Mouse (Mus musculus): ENCODE measurements around the gene Ctsh.
"Not testable (repeated sequence)": the region's sequence is repeated elsewhere in the genome, so short reads cannot be mapped to it uniquely, and the experiment has no call there.

The Ctsh gene

DNA sequence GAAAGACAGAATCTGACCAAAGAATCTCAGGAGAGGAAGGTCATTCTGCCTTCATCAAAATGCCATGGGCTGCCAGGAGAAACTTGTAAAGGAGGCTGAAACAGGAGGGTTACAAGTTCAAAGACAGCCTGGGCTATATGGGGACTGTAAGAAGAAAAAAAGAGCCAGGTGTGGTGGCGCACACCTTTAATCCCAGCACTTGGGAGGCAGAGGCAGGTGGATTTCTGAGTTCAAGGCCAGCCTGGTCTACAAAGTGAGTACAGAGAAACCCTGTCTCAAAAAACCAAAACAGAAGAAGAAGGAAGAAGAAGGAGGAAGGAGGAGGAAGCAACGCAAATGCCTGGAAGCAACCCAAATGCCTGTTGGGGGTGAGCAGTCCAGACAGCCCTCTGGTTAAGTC, at the start of gene Ctsh:
Gene Ctsh, plus strand, starts transcription at position 301 of the 400 bp plus-strand sequence.
- DNase-seq (ENCODE audit: low read depth, low spot score), result no peak

DNA sequence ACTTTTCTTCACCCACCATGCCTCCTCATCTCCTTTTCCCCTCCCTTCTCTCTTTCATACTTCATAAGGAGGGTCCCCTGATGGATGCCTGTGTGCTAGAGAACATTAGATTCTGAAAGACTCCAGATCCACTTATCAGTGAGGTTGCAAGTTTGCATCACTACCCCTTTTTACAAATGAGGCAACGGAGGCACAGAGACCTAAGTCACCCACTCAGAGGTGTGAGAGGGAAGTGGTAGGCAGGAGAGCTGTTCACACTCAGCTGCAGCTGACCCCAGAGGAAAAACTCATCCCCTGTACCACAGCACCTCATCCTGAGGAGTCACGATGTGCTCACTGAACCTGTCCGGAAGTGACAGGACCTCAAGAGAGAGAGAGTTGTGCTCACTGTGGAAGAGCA, 47.5 kb upstream of the Ctsh start:
- no peak for DNase-seq (ENCODE audit: low read depth, low spot score)

DNA sequence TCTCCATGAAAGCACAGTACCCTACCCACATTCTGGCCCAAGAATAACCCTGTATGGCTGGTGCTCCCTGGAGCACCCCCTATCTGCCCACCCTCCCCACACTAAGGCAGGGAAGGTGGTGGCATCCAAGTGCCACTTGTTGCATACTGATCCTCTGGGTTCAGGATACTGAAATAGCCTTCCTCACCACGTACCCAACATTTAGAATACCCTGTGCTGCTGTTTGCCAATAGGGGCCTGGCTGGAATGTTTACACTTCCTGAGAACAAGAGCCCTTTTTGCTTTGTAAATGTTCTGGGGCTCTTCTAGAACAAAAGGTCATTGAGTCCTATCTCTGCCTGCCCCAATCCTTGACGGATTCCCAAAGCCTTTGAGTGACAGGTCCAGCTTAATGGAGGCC, 46.9 kb upstream of the Ctsh start:
- DNase-seq (ENCODE audit: low read depth, low spot score), result no peak

- no peak for DNase-seq (ENCODE audit: low read depth, low spot score)
Observed at GRCm38 (mm10) chr9:90008138-90008537, 45.8 kb upstream of the Ctsh start.

- no peak for DNase-seq (ENCODE audit: low read depth, low spot score)
Observed at GRCm38 (mm10) chr9:90011849-90012248, 42.1 kb upstream of the Ctsh start.

DNA sequence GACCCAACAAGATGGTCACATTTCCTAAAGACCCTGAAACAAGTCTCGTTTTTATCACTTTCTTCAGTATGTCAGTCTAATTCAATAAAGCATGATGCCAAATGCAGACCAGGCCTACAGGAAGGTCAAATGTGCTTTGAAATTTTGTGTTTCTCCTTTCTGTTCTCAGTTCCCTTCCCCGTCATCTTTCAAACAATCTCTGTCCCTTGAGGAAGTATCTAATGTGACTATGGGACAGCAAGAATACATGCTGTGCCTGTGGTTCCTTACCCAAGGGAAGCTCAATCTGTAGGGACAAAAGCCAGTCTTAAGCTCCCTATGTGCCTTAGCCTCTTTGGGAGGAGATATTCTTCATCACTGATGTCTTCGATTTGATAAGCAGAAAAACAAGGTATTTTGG, 39.3 kb upstream of the Ctsh start:
- DNase-seq (ENCODE audit: low read depth, low spot score), result no peak

DNA sequence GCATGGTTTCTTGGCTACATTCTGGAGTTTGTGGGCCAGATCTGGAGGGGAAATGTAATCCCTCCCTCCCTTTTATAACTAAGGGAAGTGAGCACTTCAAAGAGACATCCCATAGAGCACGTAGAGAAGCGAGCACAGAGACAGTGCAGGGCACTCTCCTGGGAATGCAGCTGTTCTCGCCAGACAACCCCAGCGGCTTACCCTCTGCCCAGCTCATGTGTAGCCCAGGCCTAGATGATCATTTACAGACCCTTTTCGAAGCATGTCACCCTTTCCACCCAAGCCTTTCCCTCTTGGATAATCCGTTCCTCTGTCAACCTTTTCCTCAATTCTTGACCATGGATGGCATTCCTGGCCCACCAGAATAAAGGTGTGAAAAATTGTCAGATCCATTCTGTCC, 37.7 kb upstream of the Ctsh start:
- no peak for DNase-seq (ENCODE audit: low read depth, low spot score)

- no peak for DNase-seq (ENCODE audit: low read depth, low spot score)
Observed at GRCm38 (mm10) chr9:90020866-90021265, 33.1 kb upstream of the Ctsh start.

DNA sequence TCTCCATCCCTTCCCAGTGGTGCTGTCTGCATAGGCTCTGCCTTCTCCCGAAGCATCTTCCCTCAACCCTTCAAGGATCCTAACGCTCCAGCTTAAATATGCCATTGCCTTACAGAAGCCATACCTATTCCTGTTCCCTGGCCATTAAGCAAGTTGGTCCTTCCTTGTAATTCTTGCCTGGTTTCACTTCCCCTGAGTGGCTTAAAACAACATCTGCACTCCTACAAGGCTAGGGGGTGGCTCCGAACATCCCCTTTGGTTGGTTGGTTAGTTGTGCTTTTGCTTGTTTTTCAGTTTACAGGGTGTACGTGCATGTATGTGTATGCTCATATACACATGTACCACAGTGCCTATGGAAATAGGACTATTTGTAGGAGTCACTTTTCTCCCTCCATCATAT, 32.5 kb upstream of the Ctsh start:
- DNase-seq (ENCODE audit: low read depth, low spot score), result no peak

DNA sequence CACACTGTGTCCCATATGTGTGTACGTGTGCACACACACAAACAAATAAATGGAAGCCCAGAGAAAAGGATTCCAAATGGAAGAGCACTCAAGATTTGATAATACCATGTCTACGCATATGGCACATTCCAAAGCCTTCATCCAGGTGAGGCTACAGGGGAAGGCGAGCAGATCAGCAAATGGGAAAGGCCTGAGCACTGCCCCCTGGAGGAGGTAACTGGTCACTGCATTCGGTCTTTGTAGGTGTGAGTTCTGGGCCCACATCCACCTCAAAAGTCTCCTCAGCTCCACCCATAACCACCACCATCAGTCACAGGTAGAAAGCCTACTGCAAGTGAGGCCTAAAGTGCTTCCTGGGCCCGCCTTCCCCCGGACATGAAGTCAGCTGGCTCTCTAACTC, 26.2 kb upstream of the Ctsh start:
- no peak for DNase-seq (ENCODE audit: low read depth, low spot score)

DNA sequence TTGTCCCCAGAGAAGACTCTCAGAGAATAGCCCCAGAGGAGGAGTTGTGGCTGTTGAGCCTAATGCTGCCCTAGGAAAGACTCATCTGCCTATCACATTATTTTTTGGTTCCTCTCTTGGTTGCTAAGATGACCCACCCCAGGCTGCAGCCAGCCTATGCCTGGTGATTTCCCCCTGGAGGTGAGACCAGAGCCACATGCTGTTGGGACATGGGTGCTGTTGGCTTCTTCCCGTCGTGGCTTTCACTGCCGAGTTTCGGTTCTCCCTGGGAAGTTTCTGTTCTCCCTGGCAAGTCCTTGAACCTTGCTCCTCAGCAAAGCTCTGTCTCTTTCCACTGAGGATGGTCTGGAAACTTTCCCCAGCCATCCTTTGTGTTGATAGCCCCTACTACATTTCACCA, 20.0 kb upstream of the Ctsh start:
- DNase-seq (ENCODE audit: low read depth, low spot score), result no peak

- no peak for DNase-seq (ENCODE audit: low read depth, low spot score)
Observed at GRCm38 (mm10) chr9:90035168-90035567, 18.8 kb upstream of the Ctsh start.

- DNase-seq (ENCODE audit: low read depth, low spot score), result no peak
Observed at GRCm38 (mm10) chr9:90035794-90036193, 18.2 kb upstream of the Ctsh start.

DNA sequence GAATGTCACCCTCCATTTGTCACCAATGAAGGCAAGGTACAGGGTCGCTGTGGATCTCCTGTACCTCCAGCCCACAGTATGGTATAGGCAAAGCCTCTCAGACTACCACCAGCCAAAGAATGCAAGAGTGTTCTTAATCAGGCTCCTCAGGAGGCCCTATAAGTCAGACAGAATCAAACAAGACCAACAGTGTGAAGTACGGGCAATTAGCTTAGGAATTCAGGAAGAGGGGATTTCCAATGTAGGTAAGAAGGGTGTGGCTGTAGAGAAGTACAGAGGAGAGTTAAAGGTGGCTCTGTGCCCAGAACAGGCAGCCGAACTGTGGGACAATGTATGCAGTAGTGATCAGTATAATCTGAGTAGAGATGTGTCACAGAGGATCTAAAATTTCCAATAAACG, 17.6 kb upstream of the Ctsh start:
- no peak for DNase-seq (ENCODE audit: low read depth, low spot score)

GRCm38 (mm10) chr9:90038535-90038934, 15.4 kb upstream of the Ctsh start:
- no peak for DNase-seq (ENCODE audit: low read depth, low spot score)

DNA sequence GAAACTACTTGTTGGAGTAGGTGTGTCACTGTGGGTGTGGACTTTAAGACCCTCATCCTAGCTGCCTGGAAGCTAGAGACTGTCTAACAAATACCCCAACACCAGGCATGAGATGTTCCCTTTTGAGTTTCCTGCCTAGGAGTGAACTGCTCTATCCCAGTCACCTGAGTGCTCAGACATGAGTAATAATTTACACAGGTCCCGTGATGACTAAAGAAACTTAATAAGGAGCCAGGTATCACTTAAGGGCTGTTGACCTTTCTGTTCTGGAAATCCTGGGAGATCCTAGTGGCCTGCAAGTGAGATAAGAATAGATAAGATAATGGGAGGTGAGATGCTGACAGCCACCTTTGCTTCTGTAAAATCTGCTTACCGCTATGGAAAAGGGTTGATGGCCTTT, 13.0 kb upstream of the Ctsh start:
- DNase-seq (ENCODE audit: low read depth, low spot score), result no peak

DNA sequence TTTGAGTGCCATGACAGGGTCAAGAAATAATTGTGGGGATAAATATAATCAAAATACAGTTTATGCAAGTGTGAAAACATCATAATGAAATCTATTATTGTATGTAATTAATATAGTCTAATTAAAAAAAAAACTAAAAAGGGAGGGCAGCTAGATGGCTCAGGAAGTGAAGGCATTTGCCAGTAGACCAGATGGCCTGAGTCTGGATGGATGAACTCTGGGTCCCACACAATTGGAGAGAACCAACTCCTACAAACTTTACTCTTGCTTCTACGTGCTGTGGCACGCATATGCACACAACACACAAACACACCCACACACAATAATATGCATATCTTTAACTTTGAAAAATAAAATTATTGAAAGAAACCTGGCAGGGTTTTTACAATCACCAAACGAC, 12.4 kb upstream of the Ctsh start:
- no peak for DNase-seq (ENCODE audit: low read depth, low spot score)

- DNase-seq (ENCODE audit: low read depth, low spot score), result not testable (repeated sequence)
Observed at GRCm38 (mm10) chr9:90042906-90043305, 11.0 kb upstream of the Ctsh start.

- DNase-seq (ENCODE audit: low read depth, low spot score), result no peak
Observed at GRCm38 (mm10) chr9:90045191-90045590, 8.8 kb upstream of the Ctsh start.

GRCm38 (mm10) chr9:90047937-90048627, 5.9 kb upstream of the Ctsh start:
- no peak for DNase-seq (ENCODE audit: low read depth, low spot score)

DNA sequence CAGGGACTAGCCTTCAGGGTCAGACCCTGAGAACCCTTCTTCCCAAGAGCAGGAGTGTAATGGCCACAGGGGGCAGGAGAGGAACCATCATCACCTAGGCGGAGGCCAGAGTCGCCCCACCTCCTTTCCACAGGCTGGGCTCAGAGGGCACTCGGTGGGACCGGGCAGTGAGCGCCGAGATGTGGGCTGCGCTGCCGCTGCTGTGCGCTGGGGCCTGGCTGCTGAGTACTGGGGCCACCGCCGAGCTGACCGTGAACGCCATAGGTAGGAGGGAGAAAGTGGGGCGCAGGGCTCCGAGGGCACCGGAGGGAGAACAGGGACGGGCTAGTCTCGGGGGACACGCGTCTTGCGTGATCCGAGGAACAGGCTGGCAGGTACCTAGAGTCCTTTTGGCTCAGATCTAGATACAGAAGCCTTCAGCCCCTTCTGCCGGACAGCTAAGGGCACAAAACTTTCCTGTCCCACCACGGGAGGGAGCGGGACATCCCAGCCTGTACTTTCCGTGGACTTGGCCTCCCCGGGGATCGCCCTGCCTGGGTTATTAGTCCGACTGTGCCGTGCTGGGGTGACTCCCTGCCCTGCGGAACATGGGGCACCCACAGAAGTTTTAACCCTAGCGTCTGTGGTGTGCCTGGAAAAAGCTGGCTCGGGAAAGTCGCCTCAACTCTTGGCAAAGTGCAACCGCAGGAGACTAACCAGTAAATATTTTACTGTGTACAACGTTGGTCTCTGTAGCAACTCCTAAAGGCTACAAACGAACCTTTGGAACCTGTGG, 606 bp downstream of the Ctsh start:
- no peak for DNase-seq (ENCODE audit: low read depth, low spot score)

DNA sequence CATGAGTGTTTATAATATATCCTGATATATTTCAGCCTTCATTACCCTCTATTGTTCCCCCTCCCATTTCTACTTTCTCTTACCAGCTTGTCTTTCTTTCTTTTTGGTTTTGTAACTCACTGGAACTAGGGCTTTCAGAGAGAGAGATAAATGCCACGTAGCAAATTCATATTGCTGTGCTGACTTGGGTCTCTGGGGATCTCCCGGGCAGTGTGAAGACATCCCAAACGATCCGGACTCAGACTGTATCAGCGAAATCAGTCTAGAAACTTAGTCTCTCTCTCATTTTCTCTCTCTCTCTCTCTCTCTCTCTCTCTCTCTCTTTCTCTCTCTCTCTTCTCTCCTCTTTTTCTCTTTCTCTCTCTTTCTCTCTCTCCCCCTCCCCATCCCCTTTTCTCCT, 1.5 kb downstream of the Ctsh start:
- DNase-seq (ENCODE audit: low read depth, low spot score), result no peak

GRCm38 (mm10) chr9:90055911-90056310, 2.0 kb downstream of the Ctsh start:
- DNase-seq (ENCODE audit: low read depth, low spot score), result no peak
